Mouse (Mus musculus) stomach, postnatal 0 days (tissue): ENCODE results near the gene Xylb. TPM values are rescaled to one million over a fixed set of nuclear protein-coding genes. Genes with fewer than 3 reads are reported as not detected.

Experiments
- ATAC-seq: fragments of 200-750 bp; cut with Nextera tagmentation; 2 replicates; pipeline ENCODE4 v1.8.0; 2017; ENCODE audit not compliant: low FRiP score, low TSS enrichment
- DNase-seq: peaks from one replicate; pipeline ENCODE4 v3.0.0-alpha.2; 2016; ENCODE audit warnings: low spot score
- H3K27ac ChIP-seq: fragments of 300-500 bp; sonication (generic); replicated peaks from 2 replicates; pipeline ENCODE4 v1.5.1; 2014; ENCODE audit warnings: mild to moderate bottlenecking, control low read depth
- H3K27me3 ChIP-seq: fragments of 300-500 bp; sonication (generic); 2 replicates; pipeline ENCODE4 v1.6.1; 2014; ENCODE audit warnings: low read length; ENCODE audit not compliant: control insufficient read depth, insufficient read depth
- H3K36me3 ChIP-seq: fragments of 300-500 bp; sonication (generic); 2 replicates; pipeline ENCODE4 v1.6.1; 2014; ENCODE audit warnings: low read length, mixed read lengths; ENCODE audit not compliant: control insufficient read depth, insufficient read depth
- H3K4me1 ChIP-seq: fragments of 300-500 bp; sonication (generic); replicated peaks from 2 replicates; pipeline ENCODE4 v1.6.1; 2014; ENCODE audit warnings: antibody characterized with exemption; ENCODE audit not compliant: control insufficient read depth, insufficient read depth
- H3K4me2 ChIP-seq: fragments of 300-500 bp; sonication (generic); replicated peaks from 2 replicates; pipeline ENCODE4 v1.6.1; 2014; ENCODE audit warnings: low read depth, mild to moderate bottlenecking, control low read depth, moderate library complexity
- H3K4me3 ChIP-seq: fragments of 300-500 bp; sonication (generic); 2 replicates; pipeline ENCODE4 v1.5.1; 2014; ENCODE audit warnings: low read depth, low read length, control low read depth
- H3K9ac ChIP-seq: fragments of 300-500 bp; sonication (generic); 2 replicates; pipeline ENCODE4 v1.6.1; 2014; ENCODE audit warnings: mild to moderate bottlenecking, low read length, control low read depth, mixed read lengths
- H3K9me3 ChIP-seq: fragments of 300-500 bp; sonication (generic); 2 replicates; pipeline ENCODE4 v1.6.1; 2016; ENCODE audit warnings: low read length; ENCODE audit not compliant: control insufficient read depth
- CTCF ChIP-seq: IDR thresholded peaks from 2 replicates; pipeline ENCODE4 v1.5.1; 2016; ENCODE audit warnings: antibody characterized with exemption, low read depth, mild to moderate bottlenecking, moderate library complexity
- EP300 ChIP-seq: optimal IDR thresholded peaks from 2 replicates; pipeline ENCODE3; 2016; ENCODE audit warnings: antibody characterized with exemption
- WGBS: fragments of 180-500 bp; shearing (Covaris S2); extraction: QIAGEN DNeasy Blood & Tissue Kit; methylation state at CpG from one replicate; pipeline ENCODE4 v1.1.7; 2014; 5-methylcytosine and 5-hydroxymethylcytosine counted together
- polyA plus RNA-seq: library from polyadenylated mRNA; unstranded; fragments of >200 nt; fragmentation: Nextera tagmentation; extraction: Ambion mirVana; gene quantifications from 2 replicates; pipeline ENCODE4 v1.2.1, GENCODE M21; 2015

The Xylb gene
- polyA plus RNA-seq, 1 experiment from 2014 or later, result 3.2 TPM

DNA sequence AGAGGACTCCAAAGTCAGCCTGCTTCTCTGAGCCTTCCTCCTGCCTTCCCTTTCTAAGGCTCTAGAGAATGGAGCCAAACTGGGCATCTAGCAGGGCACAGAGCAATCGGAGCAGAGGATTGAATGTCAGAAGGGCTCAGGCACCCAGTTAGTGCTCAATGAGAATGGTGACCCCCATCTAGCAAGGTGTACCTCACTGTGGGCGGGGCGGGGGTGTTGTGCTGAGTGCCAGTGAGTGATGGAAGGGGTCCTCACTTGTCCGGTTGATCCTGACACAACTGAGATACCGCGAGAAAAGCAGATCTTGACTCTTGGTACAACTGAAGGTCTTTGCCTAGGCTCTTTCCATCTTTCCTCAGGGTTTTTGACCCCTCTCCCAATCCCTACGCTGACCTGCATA lies 18.1 kb upstream of the Xylb start:
- ATAC-seq (no peak), DNase-seq (no peak)
- Histone ChIP-seq H3K9me3 (no peaks in the 10 kb centered on the region), H3K4me1 (peaks cover 5% of the 10 kb centered on the region), H3K27ac (no peak overlapping the region; the same call in 1 of the 2 replicates), H3K9ac (peak overlapping the region; percentile 82), H3K27me3 (no peaks in the 10 kb centered on the region), H3K4me2 (peak overlapping the region; percentile 66), H3K36me3 (peaks cover 8% of the 10 kb centered on the region), H3K4me3 (peak overlapping the region; percentile 63)
- TF ChIP-seq EP300 (no peak), CTCF (no peak)
- 43% methylated on average over 7 of the region's 7 CpGs for whole genome bisulfite sequencing

DNA sequence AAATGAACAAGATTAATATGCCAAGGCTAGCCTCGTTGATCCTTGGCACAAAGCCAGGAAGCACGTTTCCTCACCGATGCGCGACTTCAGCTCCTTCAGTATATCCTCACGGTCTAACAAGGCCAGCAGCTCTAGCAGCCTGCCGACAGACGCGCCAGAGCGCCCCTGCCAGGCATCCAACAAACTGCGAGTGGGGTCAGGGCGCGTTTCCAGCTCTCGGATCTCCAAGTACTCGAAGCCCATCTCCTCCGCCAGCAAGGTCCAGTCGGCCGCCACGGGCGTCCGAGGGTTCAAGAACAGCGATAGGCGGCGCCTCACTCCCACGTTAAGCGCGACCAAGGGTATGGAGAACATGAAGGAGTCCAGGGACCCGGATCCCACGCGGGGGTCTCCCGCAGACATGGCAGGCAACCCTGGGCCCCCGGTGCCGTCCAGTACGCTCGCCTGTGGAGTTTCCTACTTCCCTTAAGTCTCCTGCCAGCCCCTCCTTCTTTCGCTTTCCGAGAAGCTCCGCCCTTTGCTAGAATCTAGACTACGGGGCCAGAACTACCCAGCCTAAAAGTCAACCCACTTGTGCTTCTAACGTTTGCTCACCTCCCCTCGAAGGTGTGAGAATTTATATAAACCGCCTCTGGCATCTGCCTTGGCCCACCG lies 17.5 kb upstream of the Xylb start, which contains the start of gene Acaa1a:
TSS of gene Acaa1a (plus strand) at position 119 of the 654 bp plus-strand sequence.
- Histone ChIP-seq H3K4me2 (peak within 1 kb of the TSS; percentile 66), H3K4me3 (peak within 1 kb of the TSS; percentile 63), H3K9ac (peak within 1 kb of the TSS; percentile 82), H3K36me3 (peaks cover 10% of the 10 kb centered on the region), H3K9me3 (no peaks in the 10 kb centered on the region), H3K4me1 (peaks cover 5% of the 10 kb centered on the region), H3K27me3 (no peaks in the 10 kb centered on the region), H3K27ac (peak within 1 kb of the TSS; percentile 83)
- under 1% methylated on average over 43 of the region's 43 CpGs for WGBS
- TF ChIP-seq CTCF (peak; percentile 45), EP300 (no peak)
- DNase-seq (peak; percentile 80), ATAC-seq (peak; percentile 13; the same call in 1 of the 2 replicates)

DNA sequence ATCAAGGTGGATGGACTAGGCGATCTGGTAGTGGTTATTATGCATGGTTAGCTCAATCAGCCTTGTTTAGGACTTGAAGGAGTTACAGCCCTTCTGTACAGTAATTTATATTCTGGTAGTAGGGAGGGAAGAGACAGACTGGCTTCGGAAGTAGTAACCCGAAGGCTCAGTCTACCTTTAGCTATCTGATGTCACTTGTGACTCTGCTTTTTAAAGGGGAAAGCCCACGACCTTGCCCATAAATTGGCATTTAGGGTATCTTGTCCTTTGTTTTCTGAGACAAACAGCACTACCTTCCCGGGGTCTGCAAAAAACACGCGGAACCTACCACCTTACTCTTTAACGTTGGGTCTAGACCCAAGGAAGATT lies 17.0 kb upstream of the Xylb start:
- Histone ChIP-seq H3K9ac (peak overlapping the region; percentile 82), H3K4me1 (peaks cover 5% of the 10 kb centered on the region), H3K27me3 (no peaks in the 10 kb centered on the region), H3K27ac (peak overlapping the region; percentile 83), H3K4me2 (peak overlapping the region; percentile 66), H3K9me3 (no peaks in the 10 kb centered on the region), H3K36me3 (peaks cover 13% of the 10 kb centered on the region), H3K4me3 (peak overlapping the region; percentile 63)
- no peak for TF ChIP-seq EP300
- TF ChIP-seq CTCF, result no peak
- no peak for DNase-seq
- WGBS, result 4% methylated on average over 8 of the region's 8 CpGs
- ATAC-seq, result no peak

DNA sequence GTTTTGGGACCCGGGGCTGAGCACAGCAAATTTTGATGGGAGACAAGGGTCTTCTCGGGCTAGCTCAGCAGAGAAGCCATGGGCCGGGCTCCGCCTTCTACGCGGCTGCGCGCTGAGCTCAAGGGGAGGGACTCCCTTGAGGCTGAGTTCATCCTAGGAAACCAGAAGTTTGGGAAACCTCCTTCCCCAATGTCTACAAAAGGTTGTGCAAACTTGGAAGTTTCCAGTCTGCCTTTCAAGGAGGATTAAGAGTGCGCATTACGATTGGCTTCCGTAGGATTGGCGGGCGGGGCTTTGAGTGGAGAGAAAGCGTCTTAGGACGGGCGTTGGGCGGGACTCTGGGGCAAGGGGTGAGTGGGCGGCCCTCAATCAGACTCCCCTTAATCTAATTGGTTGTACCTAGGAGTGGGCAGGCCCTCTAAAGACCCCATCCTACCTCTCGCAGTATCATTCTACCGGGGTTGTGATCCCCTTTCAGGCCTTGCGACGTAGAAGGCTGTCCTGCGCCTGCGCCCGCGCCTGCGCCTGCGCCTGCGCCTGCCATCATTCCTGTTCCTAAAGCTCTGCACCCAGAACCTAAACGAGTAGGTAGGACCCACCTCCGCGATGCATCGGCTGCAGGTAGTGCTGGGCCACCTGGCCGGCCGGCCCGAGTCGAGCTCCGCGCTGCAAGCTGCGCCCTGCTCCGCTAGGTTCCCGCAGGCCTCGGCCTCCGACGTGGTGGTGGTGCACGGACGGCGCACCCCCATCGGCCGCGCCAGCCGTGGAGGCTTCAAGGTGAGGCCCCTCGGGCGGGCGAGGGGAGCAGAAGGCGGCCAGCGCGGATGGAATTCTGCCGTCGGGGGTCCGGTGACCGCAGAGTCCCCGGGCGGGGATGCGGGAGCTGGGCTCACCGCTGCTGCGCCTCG lies 16.0 kb upstream of the Xylb start, which contains the start of gene Myd88:
TSS of gene Myd88 (minus strand) at position 503 of the 908 bp plus-strand sequence.
- Histone ChIP-seq H3K9ac (peak within 1 kb of the TSS; percentile 86), H3K4me3 (peak within 1 kb of the TSS; percentile 63), H3K27me3 (no peaks in the 10 kb centered on the region), H3K4me2 (peak within 1 kb of the TSS; percentile 70), H3K27ac (peak within 1 kb of the TSS; percentile 93), H3K4me1 (peaks cover 5% of the 10 kb centered on the region), H3K9me3 (no peaks in the 10 kb centered on the region), H3K36me3 (peaks cover 15% of the 10 kb centered on the region)
- peak; percentile 98 for DNase-seq
- WGBS, result under 1% methylated on average over 68 of the region's 68 CpGs
- TF ChIP-seq EP300 (no peak), CTCF (no peak)
- ATAC-seq, result peak; percentile 97

DNA sequence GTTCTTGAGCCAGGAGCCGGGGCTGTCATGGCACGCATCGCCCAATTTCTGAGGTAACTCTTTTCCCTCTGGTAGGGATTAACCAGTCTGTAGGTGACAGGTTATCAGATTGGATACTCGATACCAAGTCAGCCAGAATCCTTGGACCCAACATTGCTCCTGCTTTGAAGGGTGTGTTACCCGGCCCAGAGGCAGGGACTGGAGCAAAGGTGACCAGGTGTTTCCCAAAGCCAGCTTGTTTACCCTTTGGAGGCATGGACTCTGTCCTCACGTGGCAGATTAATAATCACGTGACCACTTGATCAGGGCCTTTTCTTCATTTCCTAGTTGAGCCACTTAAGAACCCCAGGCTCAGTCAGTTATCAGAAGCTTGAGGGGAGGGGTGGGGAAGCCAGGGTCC lies 14.5 kb upstream of the Xylb start:
- DNase-seq (peak; percentile 87), ATAC-seq (peak; percentile 53)
- Histone ChIP-seq H3K36me3 (peaks cover 20% of the 10 kb centered on the region), H3K4me2 (peak overlapping the region; percentile 70), H3K9me3 (no peaks in the 10 kb centered on the region), H3K4me1 (peaks cover 5% of the 10 kb centered on the region), H3K4me3 (peak overlapping the region; percentile 63; the same call in 1 of the 2 replicates), H3K9ac (no peak overlapping the region), H3K27me3 (no peaks in the 10 kb centered on the region), H3K27ac (peak overlapping the region; percentile 93)
- TF ChIP-seq CTCF (no peak), EP300 (no peak)
- WGBS, result 64% methylated on average over 7 of the region's 7 CpGs
